Mouse (Mus musculus) liver, embryonic 16.5 days (tissue): ENCODE results near the gene Ankrd36. TPM values are rescaled to one million over a fixed set of nuclear protein-coding genes. Genes with fewer than 3 reads are reported as not detected.
A peak's percentile ranks its signal among the peaks of the same experiment; 100 is the strongest.

ENCODE experiments used
- ATAC-seq: fragments of 200-750 bp; cut with Nextera tagmentation; 2 replicates; pipeline ENCODE4 v1.8.0; 2017; ENCODE audit warnings: low read depth, mild to moderate bottlenecking, moderate number of reproducible peaks, moderate library complexity
- H3K27ac ChIP-seq: fragments of 300-500 bp; sonication (generic); 2 replicates; pipeline ENCODE4 v1.5.1; 2014; ENCODE audit warnings: mild to moderate bottlenecking, low read length
- H3K27me3 ChIP-seq: fragments of 300-500 bp; sonication (generic); 2 replicates; pipeline ENCODE4 v1.6.1; 2014; ENCODE audit warnings: low read depth, low read length, mixed read lengths; ENCODE audit not compliant: control insufficient read depth, insufficient read depth
- H3K36me3 ChIP-seq: fragments of 300-500 bp; sonication (generic); 2 replicates; pipeline ENCODE4 v1.6.1; 2014; ENCODE audit warnings: mild to moderate bottlenecking; ENCODE audit not compliant: control insufficient read depth, insufficient read depth
- H3K4me1 ChIP-seq: fragments of 300-500 bp; sonication (generic); 2 replicates; pipeline ENCODE4 v1.6.1; 2014; ENCODE audit warnings: low read depth, low read length, mixed read lengths; ENCODE audit not compliant: control insufficient read depth
- H3K4me2 ChIP-seq: fragments of 300-500 bp; sonication (generic); 2 replicates; pipeline ENCODE4 v1.6.1; 2014; ENCODE audit warnings: low read depth, low read length, mixed read lengths
- H3K4me3 ChIP-seq: fragments of 300-500 bp; sonication (generic); 2 replicates; pipeline ENCODE4 v1.5.1; 2014; ENCODE audit warnings: low read depth, mild to moderate bottlenecking, low read length
- H3K9ac ChIP-seq: fragments of 300-500 bp; sonication (generic); 2 replicates; pipeline ENCODE4 v1.6.1; 2014; ENCODE audit warnings: low read depth, low read length
- H3K9me3 ChIP-seq: fragments of 300-500 bp; sonication (generic); replicated peaks from 2 replicates; pipeline ENCODE4 v1.6.1; 2016; ENCODE audit warnings: low read length; ENCODE audit not compliant: control insufficient read depth
- WGBS: fragments of 180-500 bp; shearing (Covaris S2); extraction: QIAGEN DNeasy Blood & Tissue Kit; methylation state at CpG from one replicate; pipeline ENCODE4 v1.1.7; 2014; ENCODE audit not compliant: insufficient replicate concordance; 5-methylcytosine and 5-hydroxymethylcytosine counted together
- polyA plus RNA-seq: library from polyadenylated mRNA; unstranded; fragments of >200 nt; fragmentation: Nextera tagmentation; extraction: Ambion mirVana; gene quantifications from 2 replicates; pipeline ENCODE4 v1.2.1, GENCODE M21; 2015

The Ankrd36 gene
- polyA plus RNA-seq, 1 experiment from 2014 or later: 2.5 TPM

DNA sequence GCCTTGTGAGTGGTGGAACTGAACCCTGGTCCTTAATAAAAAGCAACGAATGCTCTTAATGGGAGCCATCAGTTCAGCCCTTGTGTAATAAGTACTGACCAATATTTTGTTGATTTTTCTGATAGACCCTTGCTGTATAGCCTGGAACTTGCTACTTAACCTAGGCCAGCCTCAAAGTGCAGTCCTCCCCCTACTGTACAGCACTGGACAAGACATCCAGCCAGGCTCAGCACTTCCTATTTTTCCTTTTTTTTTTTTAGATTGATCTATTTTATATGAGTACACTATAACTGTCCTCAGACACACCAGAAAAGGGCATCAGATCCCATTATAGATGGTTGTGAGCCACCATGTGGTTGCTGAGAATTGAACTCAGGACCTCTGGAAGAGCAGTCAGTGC is 133.9 kb downstream of the Ankrd36 start:
- Histone ChIP-seq H3K4me1 (peaks cover 13% of the 10 kb centered on the region), H3K9ac (no peak overlapping the region), H3K4me2 (no peak overlapping the region), H3K9me3 (no peaks in the 10 kb centered on the region), H3K4me3 (no peak overlapping the region), H3K36me3 (no peaks in the 10 kb centered on the region), H3K27me3 (no peaks in the 10 kb centered on the region), H3K27ac (no peak overlapping the region)
- WGBS: 80% methylated on average over 1 of the region's 1 CpGs
- no peak for ATAC-seq

DNA sequence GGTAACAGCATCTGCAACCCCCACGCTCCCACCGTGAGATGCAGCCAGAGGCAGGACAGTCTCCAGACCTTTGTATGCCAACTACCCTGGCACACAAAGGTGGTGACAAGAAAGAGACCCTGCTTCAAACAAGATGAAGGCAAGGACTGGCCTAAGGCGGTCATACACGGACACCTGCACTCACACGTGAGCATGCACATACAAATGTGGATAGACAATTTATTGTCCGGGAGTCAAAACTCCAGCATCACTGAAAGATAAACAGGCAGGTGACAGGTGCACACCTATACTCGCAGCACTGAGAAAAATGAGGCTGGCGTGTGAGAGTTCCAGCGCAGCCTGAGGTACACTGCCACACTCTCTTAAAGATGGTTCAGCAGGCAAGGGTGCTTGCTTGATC is 136.5 kb downstream of the Ankrd36 start:
- no peak for ATAC-seq
- peak overlapping the region; percentile 73 for H3K4me2 ChIP-seq
- H3K4me1 ChIP-seq: peaks cover 10% of the 10 kb centered on the region
- H3K36me3 ChIP-seq: no peaks in the 10 kb centered on the region
- no peaks in the 10 kb centered on the region for H3K27me3 ChIP-seq
- no peaks in the 10 kb centered on the region for H3K9me3 ChIP-seq
- 79% methylated on average over 9 of the region's 9 CpGs for WGBS
- peak overlapping the region; percentile 91; the same call in 1 of the 2 replicates for H3K4me3 ChIP-seq
- H3K9ac ChIP-seq: no peak overlapping the region
- no peak overlapping the region for H3K27ac ChIP-seq

DNA sequence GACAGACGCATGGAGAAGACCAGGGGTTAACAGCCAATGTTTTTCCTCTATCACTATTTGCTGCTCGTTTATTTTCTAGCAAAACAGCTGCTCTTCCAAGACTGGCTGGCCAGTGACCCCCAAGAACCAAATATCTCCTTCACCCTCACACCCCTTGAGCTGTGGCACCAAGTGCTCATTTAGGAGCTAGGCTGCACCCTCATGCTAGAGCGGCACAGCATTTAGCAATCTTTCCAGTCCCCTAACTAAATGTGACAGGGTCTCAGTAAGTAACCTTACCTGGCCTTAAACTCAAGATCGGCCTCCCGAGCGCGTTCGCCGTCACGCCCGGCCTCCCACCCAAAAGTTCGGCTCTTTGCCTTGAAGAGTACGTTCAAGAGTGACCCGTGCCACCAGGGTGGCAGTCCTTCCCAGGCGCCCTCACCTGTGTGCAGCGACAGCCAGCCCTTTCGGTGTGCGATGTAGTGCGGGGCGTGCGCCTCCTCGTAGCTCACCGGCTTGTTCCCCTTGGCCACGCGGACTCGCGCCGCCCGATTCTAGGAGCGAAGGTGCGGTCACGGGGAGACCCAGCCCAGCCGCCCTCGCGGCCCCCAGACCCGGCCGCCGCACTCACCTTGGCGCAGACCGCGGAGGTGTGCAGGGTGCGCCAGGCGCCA is 137.5 kb downstream of the Ankrd36 start:
- Histone ChIP-seq H3K27ac (peak overlapping the region; percentile 46; the same call in 1 of the 2 replicates), H3K4me3 (peak overlapping the region; percentile 91), H3K4me1 (peaks cover 8% of the 10 kb centered on the region), H3K9me3 (no peaks in the 10 kb centered on the region), H3K4me2 (peak overlapping the region; percentile 73), H3K36me3 (no peaks in the 10 kb centered on the region), H3K9ac (peak overlapping the region; percentile 92), H3K27me3 (no peaks in the 10 kb centered on the region)
- ATAC-seq: peak; percentile 70
- under 1% methylated on average over 43 of the region's 43 CpGs for WGBS

DNA sequence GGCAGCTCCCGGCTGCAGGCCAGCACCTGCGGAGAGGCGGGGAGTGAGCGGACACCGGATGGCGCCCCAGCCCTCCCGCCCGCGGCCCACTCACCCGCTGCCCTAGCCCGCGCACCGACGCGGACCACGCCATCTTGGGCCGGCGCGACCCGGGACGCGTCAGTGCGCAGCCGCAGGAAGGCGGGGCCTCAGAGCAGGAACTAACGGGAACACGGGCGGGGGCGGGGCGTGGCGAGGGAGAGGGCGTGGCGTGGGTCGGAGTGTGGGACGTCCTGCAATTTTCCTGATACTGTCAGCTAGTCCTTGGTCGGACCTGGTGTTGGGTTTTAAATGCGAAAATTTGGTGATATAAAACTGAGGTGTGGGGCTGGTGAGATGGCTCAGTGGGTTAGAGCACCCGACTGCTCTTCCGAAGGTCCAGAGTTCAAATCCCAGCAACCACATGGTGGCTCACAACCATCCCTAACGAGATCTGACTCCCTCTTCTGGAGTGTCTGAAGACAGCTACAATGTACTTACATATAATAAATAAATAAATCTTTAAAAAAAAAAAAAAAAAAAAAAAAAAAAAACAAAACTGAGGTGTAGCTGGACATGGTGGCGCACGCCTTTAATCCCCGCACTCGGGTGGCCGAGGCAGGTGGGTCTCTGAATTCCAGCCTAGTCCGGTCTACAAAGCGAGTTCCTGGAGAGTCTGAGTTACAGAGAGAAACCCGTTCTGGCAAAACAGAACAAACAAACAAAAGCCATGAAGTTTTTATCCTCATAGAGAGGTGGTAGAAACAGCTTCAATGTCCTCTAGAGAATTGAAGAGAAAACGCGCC is 138.3 kb downstream of the Ankrd36 start:
- Histone ChIP-seq H3K27ac (peak overlapping the region; percentile 46; the same call in 1 of the 2 replicates), H3K4me2 (peak overlapping the region; percentile 73), H3K4me3 (peak overlapping the region; percentile 91), H3K9me3 (no peaks in the 10 kb centered on the region), H3K4me1 (peaks cover 8% of the 10 kb centered on the region), H3K36me3 (no peaks in the 10 kb centered on the region), H3K27me3 (no peaks in the 10 kb centered on the region), H3K9ac (peak overlapping the region; percentile 92)
- 17% methylated on average over 49 of the region's 50 CpGs for WGBS
- peak; percentile 95 for ATAC-seq

DNA sequence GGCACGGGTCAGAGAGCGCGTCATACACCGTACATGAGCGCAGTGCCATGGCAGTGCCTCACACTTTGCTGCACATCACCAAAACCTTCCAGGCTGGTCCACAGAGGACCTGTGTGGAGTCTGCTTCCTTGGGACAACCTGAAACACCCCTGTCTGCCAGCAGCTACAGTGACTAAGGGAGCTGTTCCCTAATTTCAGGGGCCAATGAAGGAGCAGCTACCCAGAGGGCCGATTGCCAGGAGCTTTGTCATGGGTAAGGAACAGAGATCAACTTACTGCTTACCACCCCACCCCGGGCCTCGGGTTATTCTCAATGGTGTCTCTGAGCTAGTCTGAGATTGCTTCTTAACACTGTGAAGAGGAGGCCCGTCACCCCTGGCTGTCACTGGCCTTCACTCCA is 145.7 kb downstream of the Ankrd36 start:
- Histone ChIP-seq H3K4me3 (no peak overlapping the region), H3K4me1 (no peaks in the 10 kb centered on the region), H3K4me2 (no peak overlapping the region), H3K36me3 (peaks cover 20% of the 10 kb centered on the region), H3K27me3 (no peaks in the 10 kb centered on the region), H3K27ac (no peak overlapping the region), H3K9ac (no peak overlapping the region), H3K9me3 (no peaks in the 10 kb centered on the region)
- ATAC-seq: no peak
- 84% methylated on average over 9 of the region's 9 CpGs for WGBS

DNA sequence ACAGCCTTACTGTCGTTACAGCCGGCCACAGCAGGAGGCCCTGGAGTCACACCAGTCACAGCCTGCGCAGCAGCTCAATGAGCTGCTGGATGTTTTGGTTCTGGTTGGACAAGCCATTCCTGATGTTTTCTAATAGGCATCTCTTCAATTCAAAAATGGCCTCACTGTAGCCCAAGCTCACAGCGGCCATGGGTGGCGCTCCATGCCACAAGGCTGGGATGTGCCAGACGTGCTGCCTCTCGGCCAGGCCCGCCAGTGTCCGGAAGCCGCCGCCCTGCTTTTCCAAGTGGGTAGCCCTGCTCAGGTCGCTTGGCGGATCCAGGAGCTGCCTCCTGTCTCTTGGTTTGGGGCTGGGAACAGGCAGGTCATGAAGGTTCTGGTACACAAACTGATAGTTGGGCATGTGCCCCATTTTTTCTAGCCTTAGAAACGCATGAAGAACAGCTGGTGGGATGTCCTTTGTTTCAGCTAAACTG is 146.2 kb downstream of the Ankrd36 start, which contains the start of gene Mrps24:
TSS of gene Mrps24 (minus strand) at position 51 of the 476 bp plus-strand sequence.
- H3K36me3 ChIP-seq: peaks cover 20% of the 10 kb centered on the region
- no peaks in the 10 kb centered on the region for H3K9me3 ChIP-seq
- H3K27ac ChIP-seq: no peak within 1 kb of the TSS
- H3K4me2 ChIP-seq: no peak within 1 kb of the TSS
- 82% methylated on average over 14 of the region's 14 CpGs for WGBS
- no peak within 1 kb of the TSS for H3K4me3 ChIP-seq
- no peak for ATAC-seq
- no peak within 1 kb of the TSS for H3K9ac ChIP-seq
- H3K27me3 ChIP-seq: no peaks in the 10 kb centered on the region
- H3K4me1 ChIP-seq: no peaks in the 10 kb centered on the region

DNA sequence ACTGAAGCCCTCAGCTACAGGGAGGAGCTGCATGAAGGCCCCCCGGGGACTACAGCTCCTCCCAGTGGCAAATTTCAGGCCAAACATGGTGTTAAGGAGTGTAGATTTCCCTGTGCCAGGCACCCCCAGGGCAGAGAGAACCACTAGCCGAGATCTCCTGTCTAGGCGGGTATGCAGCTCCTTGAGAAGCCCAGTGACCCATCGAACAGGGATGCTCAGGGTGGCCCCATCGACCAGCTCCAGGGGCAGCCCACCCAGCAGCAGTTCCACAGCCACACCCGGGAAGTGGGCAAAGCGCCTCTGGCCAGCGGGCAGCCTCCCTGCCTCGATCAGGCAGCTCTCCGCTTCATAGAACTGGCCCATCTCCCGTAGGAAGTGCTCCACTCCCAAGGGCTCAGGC is 146.8 kb downstream of the Ankrd36 start:
- Histone ChIP-seq H3K27me3 (no peaks in the 10 kb centered on the region), H3K27ac (no peak overlapping the region), H3K4me3 (no peak overlapping the region), H3K4me1 (no peaks in the 10 kb centered on the region), H3K9me3 (no peaks in the 10 kb centered on the region), H3K4me2 (no peak overlapping the region), H3K36me3 (peaks cover 20% of the 10 kb centered on the region), H3K9ac (no peak overlapping the region)
- WGBS: 86% methylated on average over 11 of the region's 11 CpGs
- no peak for ATAC-seq

DNA sequence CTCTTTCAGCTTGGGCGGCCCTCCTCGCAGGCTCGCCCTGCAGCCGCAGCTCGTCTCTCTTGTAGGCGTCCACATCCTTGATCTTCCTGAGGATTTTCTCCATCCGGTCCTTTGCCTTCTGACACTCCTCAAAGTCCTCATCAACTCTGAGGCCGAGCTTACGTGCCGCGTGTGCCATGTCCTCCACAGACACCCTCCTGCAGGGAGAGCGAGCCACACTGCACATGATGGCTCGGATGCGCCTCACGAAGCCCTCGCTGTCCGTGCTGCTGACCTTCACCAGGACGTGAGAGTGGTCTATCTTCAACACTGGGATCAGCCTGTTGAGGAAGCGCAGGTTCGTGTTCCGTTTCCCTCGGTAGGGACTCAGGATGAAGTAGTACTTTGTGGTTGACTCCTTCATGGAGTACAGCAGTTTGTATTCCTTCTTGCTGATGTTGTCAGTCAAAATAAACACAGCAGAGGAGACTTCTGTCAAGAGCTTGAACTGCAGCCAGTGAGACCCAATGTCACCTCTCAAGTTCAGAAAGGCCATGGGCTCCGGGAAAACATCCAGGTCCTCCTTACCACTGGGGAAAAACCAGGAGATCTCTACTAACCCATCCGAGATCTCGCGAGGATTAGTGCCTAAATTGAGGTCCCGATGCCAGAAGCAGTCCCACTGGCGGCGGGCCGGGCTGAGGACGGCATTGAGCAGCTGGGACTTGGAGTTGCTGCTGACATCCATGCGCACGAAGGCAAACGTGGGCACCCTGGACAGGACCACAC is 147.6 kb downstream of the Ankrd36 start:
- 85% methylated on average over 34 of the region's 34 CpGs for WGBS
- Histone ChIP-seq H3K4me2 (no peak overlapping the region), H3K27me3 (no peaks in the 10 kb centered on the region), H3K9me3 (no peaks in the 10 kb centered on the region), H3K4me3 (no peak overlapping the region), H3K4me1 (no peaks in the 10 kb centered on the region), H3K36me3 (peaks cover 22% of the 10 kb centered on the region), H3K27ac (no peak overlapping the region), H3K9ac (no peak overlapping the region)
- ATAC-seq: no peak
